Mouse (Mus musculus) megakaryocyte, embryonic 14.5 days (primary cell): ENCODE measurements around the gene Acads. TPM values are rescaled to one million over a fixed set of nuclear protein-coding genes. Genes with fewer than 3 reads are reported as not detected.
"Not testable (repeated sequence)": the region's sequence is repeated elsewhere in the genome, so short reads cannot be mapped to it uniquely, and the experiment has no call there.

ENCODE experiments used
- H3K27me3 ChIP-seq: replicated peaks from 2 replicates; pipeline ENCODE3; 2012; ENCODE audit warnings: inconsistent platforms
- H3K36me3 ChIP-seq: replicated peaks from 2 replicates; pipeline ENCODE3; 2012; ENCODE audit warnings: low read length, inconsistent platforms, mixed read lengths
- H3K4me1 ChIP-seq: 2 replicates; pipeline ENCODE4 v1.6.1; 2012; ENCODE audit warnings: inconsistent platforms
- H3K4me3 ChIP-seq: replicated peaks from 2 replicates; pipeline ENCODE3; 2012; ENCODE audit warnings: moderate library complexity, mild to moderate bottlenecking, inconsistent platforms
- H3K9me3 ChIP-seq: 2 replicates; pipeline ENCODE4 v1.6.1; 2012; ENCODE audit warnings: inconsistent platforms
- FLI1 ChIP-seq: IDR thresholded peaks from 2 replicates; pipeline ENCODE4 v1.6.1; 2012; ENCODE audit warnings: low read length, inconsistent platforms, mixed read lengths
- GATA1 ChIP-seq: IDR thresholded peaks from 3 replicates; pipeline ENCODE4 v1.6.1; 2012; ENCODE audit warnings: mixed read lengths, low read length, inconsistent platforms, borderline replicate concordance
- polyA plus RNA-seq: library from polyadenylated mRNA; stranded (reverse); fragments of >175 nt; gene quantifications from 2 replicates; pipeline ENCODE4 v1.2.3, GENCODE M21; 2012; ENCODE audit warnings: low replicate concordance; ENCODE audit not compliant: insufficient read depth

Gene Acads
- polyA plus RNA-seq, 1 experiment, result 43.5 TPM

- H3K36me3 ChIP-seq, result peaks cover 64% of the 10 kb centered on the region
- TF ChIP-seq FLI1 (no peak), GATA1 (no peak)
- H3K9me3 ChIP-seq, result no peaks in the 10 kb centered on the region
- H3K4me1 ChIP-seq, result peaks cover 33% of the 10 kb centered on the region
- H3K4me3 ChIP-seq, result no peak overlapping the region
- no peaks in the 10 kb centered on the region for H3K27me3 ChIP-seq
These were observed 5.5 kb upstream of the Acads start for GRCm38 (mm10) chr5:115124690-115125089.

- Histone ChIP-seq H3K9me3 (no peaks in the 10 kb centered on the region), H3K27me3 (no peaks in the 10 kb centered on the region), H3K36me3 (peaks cover 49% of the 10 kb centered on the region), H3K4me3 (no peak overlapping the region), H3K4me1 (peaks cover 39% of the 10 kb centered on the region)
- no peak for TF ChIP-seq GATA1
- TF ChIP-seq FLI1, result no peak
These were observed 1.8 kb upstream of the Acads start for GRCm38 (mm10) chr5:115120978-115121377.

GRCm38 (mm10) chr5:115117467-115117866 is 1.7 kb downstream of the Acads start:
- TF ChIP-seq FLI1 (no peak), GATA1 (no peak)
- Histone ChIP-seq H3K4me3 (peak overlapping the region; percentile 48), H3K36me3 (peaks cover 51% of the 10 kb centered on the region), H3K4me1 (peaks cover 26% of the 10 kb centered on the region), H3K27me3 (no peaks in the 10 kb centered on the region), H3K9me3 (no peaks in the 10 kb centered on the region)

- H3K4me1 ChIP-seq, result peaks cover 30% of the 10 kb centered on the region
- no peaks in the 10 kb centered on the region for H3K27me3 ChIP-seq
- no peaks in the 10 kb centered on the region for H3K9me3 ChIP-seq
- TF ChIP-seq FLI1 (no peak), GATA1 (no peak)
- no peak overlapping the region for H3K4me3 ChIP-seq
- H3K36me3 ChIP-seq, result peaks cover 57% of the 10 kb centered on the region
These were observed 2.7 kb downstream of the Acads start for GRCm38 (mm10) chr5:115116426-115116825.

- TF ChIP-seq FLI1, result no peak
- TF ChIP-seq GATA1, result no peak
- H3K4me3 ChIP-seq, result no peak overlapping the region
- H3K4me1 ChIP-seq, result peaks cover 28% of the 10 kb centered on the region
- H3K9me3 ChIP-seq, result no peaks in the 10 kb centered on the region
- H3K36me3 ChIP-seq, result peaks cover 76% of the 10 kb centered on the region
- H3K27me3 ChIP-seq, result no peaks in the 10 kb centered on the region
These were observed 4.6 kb downstream of the Acads start for GRCm38 (mm10) chr5:115114501-115114900.

GRCm38 (mm10) chr5:115113244-115113643 is 5.9 kb downstream of the Acads start:
- Histone ChIP-seq H3K4me3 (no peak overlapping the region), H3K36me3 (peaks cover 82% of the 10 kb centered on the region), H3K9me3 (no peaks in the 10 kb centered on the region), H3K4me1 (peaks cover 21% of the 10 kb centered on the region), H3K27me3 (no peaks in the 10 kb centered on the region)
- TF ChIP-seq FLI1 (no peak), GATA1 (no peak)

GRCm38 (mm10) chr5:115111156-115111555 is 8.0 kb downstream of the Acads start:
- no peaks in the 10 kb centered on the region for H3K27me3 ChIP-seq
- H3K9me3 ChIP-seq, result no peaks in the 10 kb centered on the region
- no peak for TF ChIP-seq FLI1
- TF ChIP-seq GATA1, result no peak
- peaks cover 77% of the 10 kb centered on the region for H3K36me3 ChIP-seq
- peaks cover 7% of the 10 kb centered on the region for H3K4me1 ChIP-seq
- no peak overlapping the region for H3K4me3 ChIP-seq

- not testable (repeated sequence) for H3K27me3 ChIP-seq, H3K4me3 ChIP-seq, H3K9me3 ChIP-seq
- peaks cover 20% of the 10 kb centered on the region for H3K4me1 ChIP-seq
- peaks cover 70% of the 10 kb centered on the region for H3K36me3 ChIP-seq
These were observed 15.9 kb downstream of the Acads start for GRCm38 (mm10) chr5:115103253-115103652.

GRCm38 (mm10) chr5:115102231-115102630 is 16.9 kb downstream of the Acads start:
- no peak overlapping the region for H3K4me3 ChIP-seq
- no peaks in the 10 kb centered on the region for H3K27me3 ChIP-seq
- H3K4me1 ChIP-seq, result peaks cover 20% of the 10 kb centered on the region
- peaks cover 73% of the 10 kb centered on the region for H3K36me3 ChIP-seq
- no peaks in the 10 kb centered on the region for H3K9me3 ChIP-seq
- TF ChIP-seq GATA1 (no peak), FLI1 (no peak)

GRCm38 (mm10) chr5:115100473-115100872 is 18.7 kb downstream of the Acads start:
- Histone ChIP-seq H3K27me3 (no peaks in the 10 kb centered on the region), H3K36me3 (peaks cover 86% of the 10 kb centered on the region), H3K4me1 (peaks cover 32% of the 10 kb centered on the region), H3K4me3 (no peak overlapping the region), H3K9me3 (no peaks in the 10 kb centered on the region)
- TF ChIP-seq GATA1, result no peak
- TF ChIP-seq FLI1, result no peak

- Histone ChIP-seq H3K27me3 (no peaks in the 10 kb centered on the region), H3K9me3 (no peaks in the 10 kb centered on the region), H3K4me3 (no peak overlapping the region), H3K4me1 (peaks cover 37% of the 10 kb centered on the region), H3K36me3 (peaks cover 91% of the 10 kb centered on the region)
- TF ChIP-seq FLI1 (no peak), GATA1 (no peak)
These were observed 19.2 kb downstream of the Acads start for GRCm38 (mm10) chr5:115099991-115100390.

GRCm38 (mm10) chr5:115099530-115099929 is 19.6 kb downstream of the Acads start:
- no peak for TF ChIP-seq GATA1
- no peak for TF ChIP-seq FLI1
- Histone ChIP-seq H3K4me1 (peaks cover 41% of the 10 kb centered on the region), H3K4me3 (no peak overlapping the region), H3K36me3 (peaks cover 95% of the 10 kb centered on the region), H3K27me3 (no peaks in the 10 kb centered on the region), H3K9me3 (no peaks in the 10 kb centered on the region)
